Mouse (Mus musculus) fat pad, adult 2 months (tissue): ENCODE data around the gene Il17rb.

Source experiments
- DNase-seq: peaks from one replicate; pipeline ENCODE4 v3.0.0-alpha.2; 2011; ENCODE audit warnings: low read depth, low spot score; ENCODE audit errors: extremely low read depth

Il17rb gene

DNA sequence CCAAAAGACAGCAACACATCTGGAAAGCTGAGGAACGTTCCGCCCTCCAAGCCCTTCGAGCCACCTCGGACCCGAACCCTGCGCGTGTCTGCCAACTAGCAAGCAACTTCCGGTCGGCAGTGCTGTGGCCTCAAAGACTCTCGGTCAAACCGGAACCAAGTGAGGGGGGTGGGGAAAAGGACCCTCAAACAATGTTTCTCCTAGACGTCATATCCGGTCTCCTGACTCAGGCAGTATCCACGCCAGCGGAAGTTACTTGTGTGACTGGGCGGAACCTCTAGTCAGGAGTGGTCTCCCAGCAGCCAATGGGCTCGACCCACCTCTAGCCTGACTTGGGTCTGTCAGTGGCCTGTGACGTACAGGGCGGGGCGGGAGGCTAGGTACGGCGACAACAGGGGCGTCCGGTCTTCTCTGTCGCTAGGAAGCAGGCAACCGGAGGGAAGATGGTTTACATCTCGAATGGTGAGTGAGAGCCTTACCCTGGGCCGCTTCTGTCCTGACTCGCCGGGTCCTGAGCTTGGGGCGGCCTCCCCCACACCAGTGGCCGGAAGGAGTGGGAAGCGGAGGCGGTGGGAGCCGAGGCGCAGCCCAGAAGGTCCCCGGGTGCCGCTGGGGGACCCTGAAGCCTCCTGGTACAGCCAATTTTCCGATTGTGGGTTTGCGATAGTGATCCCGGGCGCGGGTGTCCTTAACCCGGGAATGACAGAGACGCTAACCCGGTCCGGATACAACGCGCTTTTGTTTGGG lies 40.4 kb downstream of the Il17rb start, which contains the start of gene Selenok:
Gene Selenok, plus strand, starts transcription at position 234 of the 747 bp plus-strand sequence.
- DNase-seq = peak; percentile 85

DNA sequence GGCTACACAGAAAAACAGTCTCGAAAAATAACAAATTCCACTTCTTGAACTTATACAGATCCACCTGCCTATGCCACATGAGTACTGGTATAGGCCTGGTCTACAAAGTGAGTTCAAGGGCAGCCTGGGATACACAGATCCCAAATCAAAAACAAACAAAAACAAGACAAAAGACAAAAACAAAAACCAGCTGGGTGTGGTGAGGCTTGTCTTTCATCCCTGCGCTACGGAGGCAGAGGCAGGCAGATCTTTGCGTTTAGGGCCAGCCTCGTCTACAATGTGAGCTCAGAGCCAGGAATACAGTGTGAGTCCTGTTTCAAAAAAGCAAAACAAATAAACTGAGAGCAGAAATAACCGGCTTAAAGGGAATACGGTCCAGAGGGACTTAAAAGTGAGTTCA lies 41.1 kb downstream of the Il17rb start:
- DNase-seq = no peak

DNA sequence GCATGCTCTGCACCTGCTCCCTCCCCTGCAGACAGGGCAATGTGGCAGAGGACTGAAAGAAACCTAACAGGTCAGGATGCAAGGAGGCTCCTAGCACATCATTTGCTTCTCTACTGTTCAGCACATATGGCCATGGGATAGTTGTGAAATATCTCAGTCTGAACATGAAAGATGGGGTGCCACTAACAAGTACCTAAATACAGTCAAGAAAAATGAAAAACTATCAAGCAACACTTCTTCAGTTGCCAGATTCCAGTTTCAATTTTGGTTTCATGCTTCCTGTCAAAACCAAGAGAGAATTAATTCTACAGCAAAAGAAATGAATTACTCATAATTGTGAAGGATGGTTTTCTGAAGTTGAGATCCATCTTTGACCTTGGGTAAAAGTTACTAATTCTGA lies 51.3 kb downstream of the Il17rb start:
- DNase-seq = no peak

DNA sequence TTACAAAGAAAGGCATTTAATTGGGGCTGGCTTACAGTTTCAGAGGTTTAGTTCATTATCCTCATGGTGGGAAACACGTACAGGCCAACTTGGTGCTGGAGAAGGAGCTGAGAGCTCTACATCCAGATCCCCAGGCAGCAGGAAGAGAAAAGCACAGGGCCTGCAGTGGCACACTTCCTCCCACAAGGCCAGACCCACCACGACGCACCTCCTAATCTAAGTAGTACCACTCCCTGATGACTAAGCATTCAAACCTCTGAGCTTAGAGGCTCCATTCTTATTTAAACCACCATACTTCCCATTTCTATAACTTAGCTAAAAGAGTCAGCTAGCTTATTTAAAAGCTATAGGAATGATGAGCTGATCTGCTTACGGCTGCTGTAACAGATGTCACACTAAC lies 57.9 kb downstream of the Il17rb start:
- DNase-seq = no peak

DNA sequence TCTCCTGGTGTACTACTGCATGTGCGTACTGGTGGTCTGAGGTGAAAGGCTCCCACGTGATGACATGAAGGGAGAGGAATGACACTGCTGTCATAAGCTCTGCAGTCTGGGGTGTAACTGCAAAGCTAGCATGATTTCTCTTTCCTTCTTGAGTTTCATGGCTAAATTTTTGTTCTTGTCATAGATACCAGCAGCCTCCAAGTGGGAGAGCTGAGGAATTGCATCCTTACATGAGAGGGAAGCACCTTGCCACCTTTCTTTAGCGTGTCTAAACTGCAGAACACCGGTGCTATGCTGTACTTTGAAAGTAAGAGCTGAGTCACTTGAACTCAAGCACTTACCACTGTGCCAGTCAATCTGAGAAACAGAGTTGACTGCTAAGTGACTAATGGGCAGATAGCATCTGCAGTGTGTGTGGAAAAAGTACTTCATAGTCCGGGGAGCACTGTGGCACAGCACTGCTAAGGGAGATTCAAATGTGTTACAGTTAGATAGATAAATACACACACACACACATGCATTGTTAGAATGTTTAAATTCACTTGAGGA lies 61.9 kb downstream of the Il17rb start:
- DNase-seq = no peak
